Mouse (Mus musculus) adrenal gland, postnatal 36 days (tissue): ENCODE data around the gene Oasl2. TPM values are rescaled to one million over a fixed set of nuclear protein-coding genes. Genes with fewer than 3 reads are reported as not detected.
"Not testable (repeated sequence)": the region's sequence is repeated elsewhere in the genome, so short reads cannot be mapped to it uniquely, and the experiment has no call there.

ENCODE experiments used
- DNase-seq, 2 experiments: peaks; one replicate each; pipeline ENCODE4 v3.0.0; 2021; ENCODE audit warnings: mixed read lengths in 1 of 2
- long read RNA-seq, 2 experiments: library from polyadenylated mRNA; stranded (forward); transcript quantifications; one replicate each; pipeline ENCODE4 v2.0.0; 2021; ENCODE audit warnings: borderline sequencing depth in 2 of 2
- total RNA-seq, 2 experiments: library from RNA; stranded (reverse); gene quantifications; 2 replicates each; pipeline ENCODE4 v1.2.3; 2021

Oasl2 gene
- total RNA-seq = 10 to 100 TPM; 14.9 to 17.2 TPM
- long read RNA-seq, experiment 1, partial matches to known transcripts = 1 of 5 reads
- long read RNA-seq, experiment 1, other reads (novel, unspliced or antisense) = 0 of 5 reads
- long read RNA-seq, experiment 2, partial matches to known transcripts = 0 of 3 reads
- long read RNA-seq, experiment 2, other reads (novel, unspliced or antisense) = 0 of 3 reads

DNA sequence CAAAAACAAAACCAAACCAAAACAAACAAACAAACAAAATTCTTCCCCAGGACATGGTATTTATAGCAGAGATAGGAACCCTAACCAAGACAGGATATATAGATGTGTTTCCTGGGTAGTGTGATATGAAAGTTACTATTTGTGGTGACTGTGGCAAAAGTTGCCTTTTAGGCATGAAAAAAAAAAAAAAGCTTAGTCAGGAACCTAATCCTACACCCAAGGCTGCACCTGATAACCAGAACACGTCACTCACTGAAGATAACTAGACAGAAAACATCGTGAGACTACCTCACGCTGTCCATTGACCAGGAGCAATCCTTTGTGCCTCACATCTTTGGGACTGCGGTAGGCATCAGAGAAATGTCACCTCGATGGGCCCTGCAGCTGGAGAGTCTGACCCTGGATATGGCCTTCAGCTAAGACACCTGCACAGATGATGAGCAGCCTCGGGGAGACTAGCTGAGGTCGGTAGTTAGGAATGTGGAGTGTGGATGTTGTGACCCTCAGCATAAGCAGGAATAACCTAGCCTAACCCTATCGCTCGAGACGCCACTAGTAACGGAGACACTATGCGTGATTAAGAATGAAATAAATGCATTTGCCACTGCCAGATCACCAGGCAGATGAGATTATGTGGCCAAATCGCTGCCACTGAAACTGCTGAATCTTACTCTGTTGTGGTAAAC is at the start of gene Oasl2:
Oasl2 (plus strand) TSS at position 249 of the 686 bp plus-strand sequence.
- DNase-seq = peak in 1 of 2 experiments; percentile 26

DNA sequence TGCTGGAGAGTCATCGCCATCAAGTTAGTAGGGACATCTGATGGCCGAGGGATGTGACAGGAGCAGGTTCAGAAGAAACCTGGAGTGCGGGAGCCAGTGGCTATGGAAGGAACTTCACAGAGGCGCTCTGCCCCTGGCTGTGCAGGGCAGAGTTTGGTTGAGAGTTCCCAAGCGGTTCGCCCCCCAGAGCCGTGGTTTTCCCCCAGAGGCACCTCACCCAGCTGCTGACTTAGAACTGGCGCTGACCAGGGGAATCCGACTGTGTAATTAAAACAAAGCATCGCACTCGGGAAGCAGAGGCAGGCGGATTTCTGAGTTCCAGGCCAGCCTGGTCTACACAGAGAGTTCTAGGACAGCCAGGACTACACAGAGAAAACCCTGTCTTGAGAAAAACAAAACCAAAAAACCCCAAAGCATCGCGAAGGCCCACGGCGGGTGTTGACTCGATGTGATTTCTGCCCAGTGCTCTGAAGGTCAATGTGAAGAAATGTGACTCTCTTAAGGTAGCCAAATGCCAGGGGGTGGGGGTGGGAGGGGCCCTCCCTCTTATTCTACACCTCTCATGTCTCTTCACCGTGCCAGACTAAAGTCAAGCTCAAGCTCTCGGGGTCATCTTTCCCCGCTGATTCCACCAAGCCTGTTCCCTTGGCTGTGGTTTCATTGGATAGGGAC is 45.0 kb upstream of the Oasl2 start:
- no peak for DNase-seq

DNA sequence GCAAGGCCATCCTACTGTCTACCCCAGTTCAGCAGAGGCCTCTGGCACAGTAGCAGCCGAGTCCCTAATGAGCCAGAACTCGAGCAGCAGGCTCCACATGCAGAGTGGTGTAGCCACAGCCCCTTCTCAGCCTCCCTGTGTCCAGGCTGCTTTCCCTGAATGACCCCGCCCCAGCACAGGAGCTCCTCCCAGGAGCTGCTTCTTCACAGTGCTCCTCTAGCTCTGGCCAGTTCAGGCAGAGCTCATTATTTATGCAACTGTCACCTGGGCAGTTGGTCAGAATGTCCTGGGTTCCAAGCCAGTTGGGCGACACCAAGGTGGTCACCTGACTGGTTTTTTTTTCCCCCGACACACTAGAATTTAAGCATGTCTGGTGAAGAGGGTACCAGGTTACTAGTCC is 43.4 kb upstream of the Oasl2 start, which contains the start of gene 4930519G04Rik:
4930519G04Rik (plus strand) TSS at position 301 of the 400 bp plus-strand sequence.
- not testable (repeated sequence) for DNase-seq

DNA sequence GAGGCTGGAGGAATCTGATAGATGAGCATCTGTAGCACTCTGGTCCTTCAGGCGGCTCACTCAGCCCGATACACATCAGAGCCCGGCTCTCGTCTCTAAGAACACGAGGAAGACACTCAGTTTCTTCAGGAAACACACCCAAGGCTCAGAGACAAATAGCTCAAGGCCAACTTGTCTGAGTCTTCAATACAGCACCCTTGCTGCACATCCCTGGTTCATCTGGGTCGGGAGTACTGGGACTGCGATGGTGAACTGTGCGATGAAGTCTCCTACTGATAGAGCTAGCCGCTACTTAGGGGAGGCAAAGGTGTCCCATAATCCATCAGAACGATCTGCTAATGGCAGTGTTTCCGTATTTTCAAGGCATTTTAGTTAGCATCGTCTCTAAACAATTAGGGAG is 38.2 kb upstream of the Oasl2 start, which contains the start of gene Gm9936:
Gm9936 (minus strand) TSS at position 101 of the 400 bp plus-strand sequence.
- no peak for DNase-seq

DNA sequence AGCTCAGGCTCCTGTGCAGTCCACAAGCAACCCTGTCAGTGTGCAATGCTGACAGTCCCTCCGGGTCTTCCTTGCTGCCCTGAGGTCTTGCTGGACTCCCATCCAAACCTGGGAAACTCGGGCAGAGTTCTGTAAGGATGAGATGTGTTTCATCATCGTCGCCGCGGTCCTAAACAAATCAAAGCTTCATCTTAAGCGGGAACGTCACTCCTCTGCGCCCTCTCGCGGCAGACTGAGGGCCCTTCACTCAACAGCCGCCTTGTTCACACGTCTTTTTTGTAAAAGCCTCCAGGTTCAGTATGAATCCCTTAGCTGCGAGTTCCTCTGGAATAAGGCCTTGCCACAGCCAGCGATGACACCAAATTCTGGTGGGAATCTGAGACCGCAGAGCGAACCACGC is 37.5 kb upstream of the Oasl2 start:
- peak; percentile 75 to 81 for DNase-seq

DNA sequence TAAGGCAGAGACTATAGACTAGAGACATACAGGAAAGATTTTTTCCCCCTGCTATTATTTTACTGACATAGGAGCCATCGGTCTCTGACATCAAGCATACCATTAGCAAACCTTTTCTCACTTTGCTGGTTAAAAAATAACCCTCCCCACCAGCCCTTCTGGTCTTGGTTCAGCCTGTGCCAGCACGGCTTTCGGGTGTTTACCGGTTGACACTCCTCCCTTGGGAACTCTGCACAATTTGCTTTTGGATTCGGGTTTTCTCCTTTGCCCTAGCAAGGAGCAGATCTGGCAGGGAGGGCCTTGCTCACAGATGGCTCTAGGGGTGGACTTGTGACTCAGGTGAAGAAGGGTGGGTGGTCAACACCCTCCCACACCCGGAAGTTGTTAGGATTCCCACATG is 35.0 kb upstream of the Oasl2 start:
- peak in 1 of 2 experiments; percentile 13 for DNase-seq

DNA sequence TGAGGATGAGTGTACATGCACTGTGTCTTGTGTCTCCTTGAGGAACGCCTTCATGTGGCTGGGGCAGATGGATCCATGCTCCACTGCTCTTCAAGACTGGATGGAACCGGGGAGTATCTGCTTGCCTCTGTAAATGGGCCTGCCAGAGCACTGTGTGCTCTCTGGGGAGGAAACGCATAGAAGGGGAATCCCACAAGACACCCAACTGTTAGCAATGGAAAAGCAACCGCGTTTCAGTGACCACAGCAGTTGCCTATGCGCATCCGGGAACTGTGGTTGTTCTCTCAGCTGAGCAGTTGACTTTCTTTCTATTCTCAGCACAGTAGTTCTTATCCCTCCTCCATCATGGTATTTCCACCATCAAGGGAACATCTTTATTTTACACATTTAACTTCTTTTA is 31.9 kb upstream of the Oasl2 start:
- DNase-seq = no peak

DNA sequence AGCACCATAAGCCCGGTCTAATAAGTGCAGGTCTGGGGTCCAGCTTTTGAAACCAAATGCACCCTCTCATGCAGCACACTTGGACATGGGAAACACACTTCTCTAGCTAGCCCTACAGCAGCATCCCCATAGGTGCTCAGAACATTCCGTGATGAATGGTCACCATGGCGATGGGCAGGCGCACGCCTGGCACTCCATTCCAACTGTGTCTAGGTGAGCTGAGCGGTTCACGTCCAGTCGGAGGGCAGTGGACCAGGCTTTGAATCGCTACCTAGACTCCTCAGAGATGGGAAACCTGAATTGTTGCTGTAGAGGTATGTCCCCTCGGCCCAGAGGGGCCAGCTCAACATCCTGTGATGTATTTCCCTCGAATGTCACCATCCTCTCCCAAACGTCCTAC is 31.5 kb upstream of the Oasl2 start:
- no peak for DNase-seq

DNA sequence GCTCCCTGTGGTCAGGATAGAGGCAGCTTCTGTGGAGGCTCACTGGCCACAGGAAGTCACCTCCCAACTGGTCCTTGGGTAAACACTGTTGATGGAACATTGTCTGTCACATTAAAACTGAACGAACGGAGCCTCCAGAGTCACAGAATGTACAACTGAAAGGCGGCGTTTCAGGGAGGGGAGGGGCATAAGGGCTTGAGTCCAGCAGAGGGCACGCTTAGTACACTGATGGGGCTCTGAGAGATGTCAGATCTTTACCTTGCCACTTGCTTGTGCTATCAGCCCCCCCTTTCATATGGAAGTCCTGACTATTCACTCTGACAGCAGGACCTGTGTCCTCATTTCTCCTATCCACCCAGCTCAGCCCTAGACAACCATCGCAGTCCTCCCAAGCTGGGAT is 20.9 kb upstream of the Oasl2 start:
- DNase-seq = peak; percentile 40 to 43

DNA sequence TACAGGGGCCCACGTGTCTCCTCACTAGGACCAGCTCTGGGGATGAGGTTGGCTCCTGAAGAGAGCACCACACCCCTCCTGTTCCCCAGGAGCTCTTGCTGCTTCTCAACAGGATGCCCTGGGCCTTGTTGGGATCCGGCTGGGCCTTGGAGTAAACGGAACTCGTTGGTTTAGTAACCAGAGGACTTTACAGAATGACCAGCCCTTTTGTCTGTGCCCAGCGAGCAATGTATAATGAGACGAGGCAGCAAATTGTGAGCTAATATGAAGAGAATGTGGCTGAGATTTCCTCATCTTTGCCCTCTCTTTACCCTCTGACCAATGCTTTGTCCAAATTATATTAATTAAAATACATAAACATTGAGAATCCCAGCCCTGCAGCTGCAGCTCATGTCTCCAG is 20.4 kb upstream of the Oasl2 start:
- DNase-seq = no peak

DNA sequence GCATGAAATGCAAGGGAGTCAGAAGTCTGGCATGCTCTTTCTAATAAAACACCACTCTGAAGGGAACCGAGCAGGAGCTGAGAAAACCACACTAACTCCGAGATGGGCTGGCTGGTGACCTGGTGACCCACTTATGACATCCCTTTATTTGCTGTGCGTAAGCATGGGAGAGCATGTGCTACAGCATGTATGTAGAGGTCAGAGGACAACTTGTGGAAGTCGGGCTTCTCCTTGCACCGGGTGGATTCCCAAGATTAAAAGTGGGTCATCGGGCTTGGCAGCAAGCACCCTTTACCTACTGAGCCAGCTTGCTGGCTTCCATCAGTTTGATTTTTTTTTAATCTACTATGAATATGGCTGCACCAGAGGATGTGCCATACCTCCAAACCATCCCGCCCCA is 19.2 kb upstream of the Oasl2 start:
- DNase-seq = no peak

DNA sequence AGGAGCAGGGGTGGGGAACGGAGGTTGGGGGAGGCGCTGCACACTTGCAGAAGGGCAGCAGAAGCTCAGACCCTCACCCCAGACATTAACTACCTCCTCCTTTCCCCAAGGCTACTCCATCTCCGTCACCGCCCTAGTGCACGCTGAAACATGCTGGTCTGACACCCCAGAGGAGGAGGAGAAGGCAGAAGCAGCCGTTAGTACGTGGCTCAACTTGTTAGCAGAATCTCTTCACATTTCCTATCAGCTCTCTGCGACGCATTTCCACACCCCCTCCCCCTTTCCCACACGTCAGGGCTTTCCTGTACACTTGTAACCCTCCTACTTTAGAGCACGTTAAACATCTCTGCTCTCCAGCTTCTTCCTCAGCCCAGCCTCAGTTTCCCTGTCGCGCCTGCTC is 17.3 kb upstream of the Oasl2 start:
- DNase-seq = no peak

DNA sequence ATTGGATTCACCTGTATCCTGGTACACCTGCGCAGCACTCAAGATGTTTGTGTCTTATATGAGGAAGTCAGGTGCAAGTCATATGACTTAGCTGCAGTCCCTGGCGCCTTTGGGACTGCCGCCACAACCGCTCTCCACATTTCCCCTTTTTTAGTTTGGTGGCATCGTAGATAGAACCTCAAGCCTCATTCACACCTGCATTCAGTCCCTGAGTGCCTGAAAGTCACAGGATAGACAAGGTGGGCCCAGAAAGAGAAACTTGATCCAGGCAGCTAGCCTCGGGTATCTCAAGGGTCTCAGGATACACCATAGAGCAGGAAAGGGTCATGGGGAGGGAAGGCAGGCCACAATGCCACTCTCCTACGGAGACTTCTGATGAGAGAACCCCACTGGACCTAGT is 14.4 kb upstream of the Oasl2 start:
- DNase-seq = not testable (repeated sequence)

DNA sequence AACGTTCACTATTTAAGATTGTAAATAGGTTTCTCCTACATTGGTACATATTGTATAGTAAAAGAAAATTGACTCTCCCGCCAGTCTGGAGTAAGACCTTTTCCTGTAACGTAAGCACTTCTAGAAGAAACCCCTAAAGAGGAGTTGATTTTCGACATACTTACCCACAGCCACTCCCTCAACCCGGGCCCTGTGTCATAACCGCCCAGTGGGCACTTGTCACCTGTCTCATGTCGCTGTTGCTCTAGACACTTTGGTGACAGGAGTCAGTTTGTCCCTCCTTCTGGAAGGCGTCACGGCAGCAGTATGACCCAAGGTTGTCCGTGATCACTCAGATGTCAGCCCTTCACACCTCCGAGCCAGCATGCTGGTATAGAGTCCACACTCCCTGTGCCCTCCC is 13.7 kb upstream of the Oasl2 start:
- no peak for DNase-seq

DNA sequence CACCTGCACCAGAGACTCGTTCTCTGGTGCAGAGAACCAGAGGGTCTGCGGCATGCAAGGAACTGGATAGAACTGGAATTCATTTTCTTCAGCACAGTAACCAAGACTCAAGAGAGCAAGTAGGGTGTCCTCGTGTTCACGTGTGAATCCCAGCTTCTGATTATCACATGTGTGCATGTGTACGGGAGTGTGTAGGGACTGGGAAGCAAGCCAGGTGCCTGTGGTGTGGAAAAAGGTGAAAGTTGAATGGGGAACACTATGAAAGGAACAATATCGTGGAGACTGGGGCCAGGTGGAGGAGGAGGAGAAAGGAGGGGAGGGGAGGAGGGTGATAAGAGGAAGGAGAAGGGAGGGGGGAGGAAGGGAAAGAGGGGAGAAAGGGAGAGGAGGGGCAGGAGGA is 9.9 kb upstream of the Oasl2 start:
- DNase-seq = no peak

DNA sequence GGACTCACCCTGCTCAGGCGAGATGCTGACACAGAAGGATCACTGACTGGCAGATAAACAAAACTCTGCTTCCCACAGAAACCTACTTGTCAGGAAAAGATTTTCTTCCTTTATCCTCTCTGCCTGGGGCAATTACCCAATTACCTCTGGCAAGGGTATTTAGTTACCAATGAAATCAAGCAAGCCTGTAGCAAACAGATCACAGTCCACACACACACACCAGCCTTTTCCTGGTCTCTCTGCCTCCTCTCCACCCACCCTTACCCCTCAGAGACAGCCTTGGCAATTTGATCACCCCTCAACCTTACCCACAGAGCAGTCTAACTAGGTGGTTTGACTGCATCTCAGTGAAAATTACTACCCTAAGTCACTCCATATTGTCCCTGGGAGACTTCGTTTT is 7.7 kb upstream of the Oasl2 start:
- DNase-seq = no peak

DNA sequence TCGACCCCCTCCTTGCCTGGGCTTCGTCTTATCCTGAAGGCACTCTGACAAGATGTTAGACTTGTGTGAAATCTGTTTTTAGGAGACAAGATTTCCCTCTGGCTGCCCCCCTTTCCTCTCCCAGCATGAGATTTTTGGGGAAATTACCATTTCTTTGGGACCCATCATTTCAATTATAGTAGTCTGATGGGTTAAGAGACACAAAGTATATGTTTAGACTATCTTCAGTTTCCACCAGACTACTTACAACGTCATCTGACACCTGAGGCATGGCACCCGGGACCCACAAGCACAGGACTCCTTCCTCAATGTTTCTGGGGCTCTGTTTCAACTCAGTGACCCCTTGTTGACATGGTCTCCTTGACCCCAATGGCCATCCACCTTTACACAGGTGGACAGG is 1.2 kb upstream of the Oasl2 start:
- DNase-seq = no peak

DNA sequence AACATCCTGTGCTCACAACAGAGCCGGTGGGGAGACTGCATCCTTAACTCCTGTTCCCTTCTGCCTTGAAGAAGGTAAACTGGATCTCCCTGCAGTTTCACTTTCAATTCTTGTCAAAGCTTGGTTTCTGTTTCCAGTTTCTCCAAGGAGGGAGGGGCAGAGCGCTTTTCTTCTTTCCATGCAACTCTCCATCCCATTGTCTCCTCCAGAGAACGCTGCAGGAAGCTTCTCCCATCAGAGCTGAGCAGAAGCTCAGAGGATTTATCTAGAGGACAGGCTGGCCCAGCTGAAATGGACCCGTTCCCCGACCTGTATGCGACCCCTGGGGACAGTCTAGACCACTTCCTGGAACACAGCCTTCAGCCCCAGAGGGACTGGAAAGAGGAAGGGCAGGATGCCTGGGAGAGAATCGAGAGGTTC is 648 bp downstream of the Oasl2 start:
- peak; percentile 36 to 37 for DNase-seq

DNA sequence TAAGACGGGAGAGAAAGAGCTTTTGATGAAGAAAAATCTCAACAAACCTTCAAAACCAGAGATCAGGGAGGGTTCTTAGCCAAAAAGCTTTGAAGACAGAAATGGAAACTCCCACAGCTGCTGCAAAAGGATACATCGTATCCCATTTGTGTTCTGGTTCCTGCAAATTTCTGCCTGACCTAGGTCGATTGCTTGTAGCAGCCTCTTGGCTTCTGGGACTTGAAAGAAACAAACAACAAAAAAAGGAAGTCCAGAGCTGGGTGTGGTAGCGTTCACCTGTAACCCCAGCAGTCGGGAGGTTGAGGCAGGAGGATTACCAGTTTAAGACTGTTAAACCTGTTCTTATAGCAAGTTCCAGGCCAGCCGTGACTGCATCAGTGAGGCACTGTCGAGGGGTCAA is 2.1 kb downstream of the Oasl2 start:
- DNase-seq = no peak

DNA sequence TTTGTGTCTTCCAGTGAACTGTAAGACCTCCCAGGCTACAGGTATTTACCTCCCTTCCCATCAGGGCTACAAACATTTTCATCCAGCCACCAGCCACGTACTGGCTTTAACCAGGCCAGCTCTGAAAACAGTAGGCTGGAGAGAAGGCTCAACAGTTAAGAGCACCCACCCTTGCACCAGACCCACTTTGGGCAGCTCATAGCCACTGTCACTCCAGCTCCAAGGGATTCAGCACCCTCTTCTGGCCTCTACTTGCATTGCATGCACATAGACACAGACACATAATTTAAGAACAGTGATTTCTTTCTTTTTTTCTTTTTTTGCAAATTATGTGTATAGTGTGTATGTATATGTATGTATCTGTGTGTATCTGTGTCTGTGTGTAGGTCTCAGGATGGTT is 5.7 kb downstream of the Oasl2 start:
- DNase-seq = peak; percentile 45 to 59

DNA sequence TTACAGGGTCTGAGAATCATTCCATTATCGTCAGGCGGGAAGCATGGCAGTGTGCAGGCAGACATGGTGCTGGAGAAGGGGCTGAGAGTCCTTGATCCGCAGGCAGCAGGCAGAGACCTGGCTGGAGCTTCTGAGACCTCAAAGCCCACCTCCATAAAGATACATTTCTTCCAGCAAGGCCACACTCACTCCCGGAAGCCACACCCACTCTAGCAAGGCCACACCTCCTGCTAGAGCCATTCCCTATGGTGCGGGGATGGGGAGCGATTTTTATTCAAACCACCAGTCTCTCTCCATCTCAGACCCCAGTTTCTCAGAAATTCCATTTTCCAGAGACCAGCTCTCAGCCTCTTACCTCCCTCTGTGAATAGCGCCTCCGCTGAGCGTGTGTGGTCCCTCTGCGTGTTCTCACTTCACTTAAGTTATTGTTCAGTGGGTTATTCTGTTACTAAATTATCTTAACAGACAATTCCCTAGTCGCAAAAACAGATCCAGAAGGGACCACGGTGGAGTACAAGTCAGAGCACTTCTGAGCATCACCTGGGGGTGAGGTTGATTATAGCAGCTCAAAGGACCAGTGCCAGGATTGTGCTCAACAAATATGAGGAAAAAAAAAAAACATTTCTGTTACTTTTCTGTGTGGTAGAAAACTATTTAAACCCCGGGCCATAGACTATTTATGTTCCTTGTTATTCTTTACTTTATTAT is 12.0 kb downstream of the Oasl2 start:
- no peak for DNase-seq

DNA sequence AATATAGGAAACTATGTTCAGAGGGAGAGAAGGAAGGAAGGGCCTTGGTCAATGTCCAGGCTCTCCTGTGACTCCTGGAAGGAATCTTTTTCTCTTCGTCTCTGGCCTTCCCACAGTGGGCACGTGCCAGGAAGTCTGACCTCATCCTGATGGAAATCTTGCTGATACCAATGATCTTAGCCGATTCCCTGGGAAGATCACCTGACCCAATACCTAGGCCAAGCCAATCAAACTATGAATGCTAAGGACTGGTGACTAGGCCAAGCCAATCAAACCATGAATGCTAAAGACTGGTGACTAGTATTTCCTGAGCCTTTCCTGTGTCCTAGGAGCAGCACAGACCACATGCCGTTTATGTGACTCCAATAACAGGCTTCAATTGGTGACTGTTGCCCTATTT is 16.9 kb downstream of the Oasl2 start:
- DNase-seq = no peak

DNA sequence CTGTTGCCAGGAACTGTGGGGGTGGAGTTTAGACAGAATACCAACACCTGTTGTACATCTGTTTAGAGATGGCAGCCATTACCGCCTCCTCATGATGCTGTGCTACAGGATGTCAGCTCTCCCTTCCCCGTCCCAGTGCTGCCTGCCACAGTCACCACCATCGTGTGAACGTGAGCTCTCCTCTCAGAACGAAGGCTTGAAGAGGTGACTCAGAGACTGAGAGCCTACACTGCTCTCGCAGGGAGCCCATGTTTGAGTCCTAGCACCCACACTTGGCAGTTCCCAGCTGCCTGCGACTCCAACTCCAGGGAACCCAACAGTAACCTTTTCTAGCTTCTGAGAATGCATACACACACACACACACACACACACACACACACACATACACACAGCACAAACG is 18.1 kb downstream of the Oasl2 start:
- no peak for DNase-seq
